8 mouse cellular contexts compared by ENCODE assay signal in genomic region chr4:34616146-34616545, GRCm38 (mm10). TPM values are rescaled to one million over a fixed set of nuclear protein-coding genes. Genes with fewer than 3 reads are reported as not detected.
A peak's percentile ranks its signal among the peaks of the same experiment; 100 is the strongest.
DNase-seq lines count a peak whose midpoint lies in the region; ATAC-seq and TF ChIP-seq lines count a peak whose summit lies in the region.

No protein-coding gene starts in this region.

- 82% methylated on average over 8 of the region's 8 CpGs for WGBS in heart, embryonic 12.5 days
- 47% methylated on average over 8 of the region's 8 CpGs for WGBS in hindbrain, postnatal 0 days
- 49% methylated on average over 8 of the region's 8 CpGs for WGBS in midbrain, embryonic 12.5 days

- H3K4me2 ChIP-seq in heart, embryonic 12.5 days: peak overlapping the region; percentile 91
- peak overlapping the region; percentile 82 for H3K4me2 ChIP-seq in hindbrain, postnatal 0 days (ENCODE audit: low read depth, low read length)
- H3K4me2 ChIP-seq in midbrain, embryonic 12.5 days (replicated peaks): peak overlapping the region; percentile 95

- no peak for TF ChIP-seq CTCF in hindbrain, postnatal 0 days (IDR thresholded peaks at IDR 0.05; ENCODE audit: low read depth)

- DNase-seq in heart, postnatal 14 days: no peak
- peak; percentile 32 for DNase-seq in R1 (ENCODE audit: low read depth, low spot score)
- no peak for DNase-seq in hindbrain, postnatal 0 days (ENCODE audit: low spot score)
- no peak for DNase-seq in gastrocnemius, adult 18-20 months (ENCODE audit: low spot score)
- no peak for DNase-seq in frontal cortex, postnatal 14 days (ENCODE audit: low spot score in 2 of 2)
- DNase-seq in thymus, postnatal 25 days: no peak

- no peak overlapping the region for H3K27ac ChIP-seq in heart, embryonic 12.5 days (ENCODE audit: poor library complexity, severe bottlenecking)
- peak overlapping the region; percentile 45; the same call in 1 of the 2 replicates for H3K27ac ChIP-seq in hindbrain, postnatal 0 days
- no peak overlapping the region for H3K27ac ChIP-seq in midbrain, embryonic 12.5 days (replicated peaks)

- H3K27me3 ChIP-seq in heart, embryonic 12.5 days (replicated peaks): no peaks in the 10 kb centered on the region
- H3K27me3 ChIP-seq in hindbrain, postnatal 0 days (ENCODE audit: insufficient read depth, low read length): no peaks in the 10 kb centered on the region
- no peaks in the 10 kb centered on the region for H3K27me3 ChIP-seq in midbrain, embryonic 12.5 days

- H3K4me1 ChIP-seq in heart, embryonic 12.5 days (replicated peaks): peaks cover 21% of the 10 kb centered on the region
- peaks cover 17% of the 10 kb centered on the region for H3K4me1 ChIP-seq in hindbrain, postnatal 0 days (ENCODE audit: insufficient read depth, low read length)
- peaks cover 23% of the 10 kb centered on the region for H3K4me1 ChIP-seq in midbrain, embryonic 12.5 days

- peak overlapping the region; percentile 96; the same call in 1 of the 2 replicates for H3K4me3 ChIP-seq in heart, embryonic 12.5 days
- H3K4me3 ChIP-seq in hindbrain, postnatal 0 days (ENCODE audit: low read length): peak overlapping the region; percentile 65
- H3K4me3 ChIP-seq in midbrain, embryonic 12.5 days: peak overlapping the region; percentile 78

- H3K9me3 ChIP-seq in heart, embryonic 12.5 days (replicated peaks): no peaks in the 10 kb centered on the region
- H3K9me3 ChIP-seq in hindbrain, postnatal 0 days (ENCODE audit: low read length): no peaks in the 10 kb centered on the region
- no peaks in the 10 kb centered on the region for H3K9me3 ChIP-seq in midbrain, embryonic 12.5 days

- H3K36me3 ChIP-seq in heart, embryonic 12.5 days: no peaks in the 10 kb centered on the region
- H3K36me3 ChIP-seq in hindbrain, postnatal 0 days (ENCODE audit: insufficient read depth, low read length): no peaks in the 10 kb centered on the region
- 0 out of 2 replicates have a peak, but pooled peaks cover 4% of the 10 kb centered on the region for H3K36me3 ChIP-seq in midbrain, embryonic 12.5 days

- no peak for ATAC-seq in heart, embryonic 12.5 days (ENCODE audit: insufficient number of reproducible peaks, low FRiP score)
- ATAC-seq in hindbrain, postnatal 0 days: no peak
- ATAC-seq in midbrain, embryonic 12.5 days (ENCODE audit: low FRiP score, low read depth): no peak

- H3K9ac ChIP-seq in heart, embryonic 12.5 days: 0 out of 2 replicates have a peak overlapping the region, but pooled peaks have one; percentile 97
- H3K9ac ChIP-seq in hindbrain, postnatal 0 days (replicated peaks; ENCODE audit: low read length): peak overlapping the region; percentile 73; the same call in 1 of the 2 replicates
- H3K9ac ChIP-seq in midbrain, embryonic 12.5 days (replicated peaks): peak overlapping the region; percentile 84; the same call in 1 of the 2 replicates

- intact Hi-C loops in heart, postnatal 14 days (cut with DNase I): loop anchor here (10.0 kb wide), 1 partner anchor 1221 kb away; no protein-coding TSS in a partner anchor

RNA-seq across cellular contexts. Expression of gene Rars2, which starts 1.4 kb away (rescaled TPM):
- 53.7 and 62.1 TPM in 2 replicates for polyA plus RNA-seq in heart, embryonic 12.5 days (2016; fragmentation: Nextera tagmentation; extraction: Ambion mirVana)
- total RNA-seq in heart, postnatal 14 days (2021): 10 to 100 TPM; 30.9 to 31.1 TPM
- total RNA-seq in hindbrain, postnatal 0 days (2014; rRNA removed): 11.0 and 16.8 TPM in 2 replicates
- polyA plus RNA-seq in hindbrain, postnatal 0 days (2015; fragmentation: Nextera tagmentation; extraction: Ambion mirVana): 45.8 and 46.5 TPM in 2 replicates
- polyA plus RNA-seq in midbrain, embryonic 12.5 days (2016; fragmentation: Nextera tagmentation; extraction: Ambion mirVana): 72.9 and 76.7 TPM in 2 replicates
- 10 to 100 TPM; 18.2 to 19.1 TPM for total RNA-seq in gastrocnemius, adult 18-20 months (2021)

RNA-seq across cellular contexts. Expression of gene Orc3, which starts 1.4 kb away (rescaled TPM):
- polyA plus RNA-seq in heart, embryonic 12.5 days (2016; fragmentation: Nextera tagmentation; extraction: Ambion mirVana): 76.2 and 82.2 TPM in 2 replicates
- total RNA-seq in heart, postnatal 14 days (2021): 10 to 100 TPM; 38.4 to 39.7 TPM
- total RNA-seq in hindbrain, postnatal 0 days (2014; rRNA removed): 68.0 and 68.9 TPM in 2 replicates
- 61.8 and 61.9 TPM in 2 replicates for polyA plus RNA-seq in hindbrain, postnatal 0 days (2015; fragmentation: Nextera tagmentation; extraction: Ambion mirVana)
- 110 and 114 TPM in 2 replicates for polyA plus RNA-seq in midbrain, embryonic 12.5 days (2016; fragmentation: Nextera tagmentation; extraction: Ambion mirVana)
- total RNA-seq in gastrocnemius, adult 18-20 months (2021): 10 to 100 TPM; 35.9 to 38.7 TPM
